Comparison of ENCODE assay signal across 9 mouse cellular contexts in the genomic region with DNA sequence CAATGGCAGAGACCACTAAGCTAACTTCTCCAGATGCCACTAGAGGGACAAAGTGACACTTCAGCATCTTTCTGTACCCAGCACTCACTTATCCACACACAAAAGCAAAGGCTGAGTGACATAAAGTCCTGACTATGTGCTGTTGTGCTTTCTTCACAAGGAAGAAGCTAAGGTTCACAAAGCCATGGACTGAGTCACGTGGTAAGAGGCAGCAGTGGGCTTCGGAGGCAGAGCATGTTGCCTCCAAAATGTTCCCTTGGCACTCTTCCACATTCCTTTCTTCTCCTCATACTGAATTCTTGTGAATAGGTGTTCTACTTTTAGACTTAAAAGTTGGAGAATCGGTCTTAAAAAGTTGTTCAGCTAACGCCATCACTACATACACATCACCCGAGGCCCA. TPM values are rescaled to one million over a fixed set of nuclear protein-coding genes. Genes with fewer than 3 reads are reported as not detected.
DNase-seq lines count a peak whose midpoint lies in the region; ATAC-seq and TF ChIP-seq lines count a peak whose summit lies in the region.
"Had no signal": no experiment of that assay in that cellular context is flagged by ENCODE, and none has a peak within 500 bp of the region (broad histone marks: within the 10 kb centered on the region; RNA-seq: fewer than 3 reads in every experiment).

No protein-coding gene starts in this region.

- no peaks in the 10 kb centered on the region for H3K36me3 ChIP-seq in heart, embryonic 15.5 days
- no peaks in the 10 kb centered on the region for H3K36me3 ChIP-seq in heart, adult 2 months (ENCODE audit: control insufficient read depth, insufficient read depth, low read length)
- no peaks in the 10 kb centered on the region for H3K36me3 ChIP-seq in hindbrain, embryonic 10.5 days
- no peaks in the 10 kb centered on the region for H3K36me3 ChIP-seq in midbrain, embryonic 11.5 days (ENCODE audit: control insufficient read depth, insufficient read depth, low read length)

- H3K4me2 ChIP-seq in heart, embryonic 15.5 days = peak overlapping the region; percentile 63
- peak overlapping the region; percentile 47 for H3K4me2 ChIP-seq in midbrain, embryonic 11.5 days

- no peak overlapping the region for H3K9ac ChIP-seq in heart, embryonic 15.5 days
- no peak overlapping the region for H3K9ac ChIP-seq in heart, adult 2 months (ENCODE audit: low read depth, low read length)
- H3K9ac ChIP-seq in midbrain, embryonic 11.5 days (ENCODE audit: low read length) = peak overlapping the region; percentile 58

- no peaks in the 10 kb centered on the region for H3K9me3 ChIP-seq in heart, embryonic 15.5 days (replicated peaks)
- no peaks in the 10 kb centered on the region for H3K9me3 ChIP-seq in hindbrain, embryonic 10.5 days
- no peaks in the 10 kb centered on the region for H3K9me3 ChIP-seq in midbrain, embryonic 11.5 days (ENCODE audit: control insufficient read depth, low read length)

- DNase-seq in heart, adult 2 months = no peak
- DNase-seq in hindbrain, embryonic 10.5 days (ENCODE audit: low spot score) = no peak
- DNase-seq in midbrain, embryonic 11.5 days (ENCODE audit: low spot score, missing footprints) = no peak
- DNase-seq in spleen, adult 18-20 months = no peak
- no peak for DNase-seq in right cerebral cortex, adult 18-20 months
- DNase-seq: thymus, adult 2 months had no signal

- peaks cover 35% of the 10 kb centered on the region for H3K4me1 ChIP-seq in heart, embryonic 15.5 days (replicated peaks)
- H3K4me1 ChIP-seq in heart, adult 2 months (ENCODE audit: control insufficient read depth, insufficient read depth, low read length) = peaks cover 4% of the 10 kb centered on the region; the same call in 1 of the 2 replicates
- H3K4me1 ChIP-seq in bone marrow macrophage, adult 2 months (ENCODE audit: control insufficient read depth, insufficient read depth, low read length) = peaks cover 54% of the 10 kb centered on the region
- H3K4me1 ChIP-seq in hindbrain, embryonic 10.5 days (replicated peaks) = peaks cover 67% of the 10 kb centered on the region
- H3K4me1 ChIP-seq in midbrain, embryonic 11.5 days (ENCODE audit: control insufficient read depth, insufficient read depth, low read length) = peaks cover 30% of the 10 kb centered on the region

- TF ChIP-seq EP300 in heart, adult 2 months (IDR thresholded peaks at IDR 0.05; ENCODE audit: insufficient read depth, low read depth, low read length) = no peak

- 41% methylated on average over 5 of the region's 5 CpGs for WGBS in heart, embryonic 15.5 days
- 51% methylated on average over 5 of the region's 5 CpGs for WGBS in heart, adult 2 months
- WGBS in hindbrain, embryonic 10.5 days = 91% methylated on average over 5 of the region's 5 CpGs
- 85% methylated on average over 5 of the region's 5 CpGs for WGBS in midbrain, embryonic 11.5 days

- H3K4me3 ChIP-seq in heart, embryonic 15.5 days = peak overlapping the region; percentile 36
- no peak overlapping the region for H3K4me3 ChIP-seq in heart, adult 2 months
- H3K4me3 ChIP-seq in bone marrow macrophage, adult 2 months (ENCODE audit: insufficient read depth, low read length) = peak overlapping the region; percentile 77
- peak overlapping the region; percentile 63 for H3K4me3 ChIP-seq in hindbrain, embryonic 10.5 days
- H3K4me3 ChIP-seq in midbrain, embryonic 11.5 days (ENCODE audit: low read depth, low read length) = peak overlapping the region; percentile 32

- H3K27ac ChIP-seq in heart, embryonic 15.5 days = peak overlapping the region; percentile 61
- H3K27ac ChIP-seq in heart, adult 2 months = no peak overlapping the region
- peak overlapping the region; percentile 93 for H3K27ac ChIP-seq in bone marrow macrophage, adult 2 months (ENCODE audit: insufficient read depth, low read depth, low read length)
- H3K27ac ChIP-seq in hindbrain, embryonic 10.5 days = peak overlapping the region; percentile 92
- no peak overlapping the region for H3K27ac ChIP-seq in midbrain, embryonic 11.5 days (ENCODE audit: low read depth, low read length)

- no peak for TF ChIP-seq CTCF in heart, adult 2 months (IDR thresholded peaks at IDR 0.05)
- TF ChIP-seq CTCF in bone marrow macrophage, adult 2 months (IDR thresholded peaks at IDR 0.05; ENCODE audit: low read depth, low read length) = no peak

- H3K79me2 ChIP-seq in heart, adult 2 months (replicated peaks; ENCODE audit: control insufficient read depth, insufficient read depth, low read length) = no peaks in the 10 kb centered on the region

- intact Hi-C loops in heart, adult 2 months (cut with DNase I) = no loop called here

- H3K27me3 ChIP-seq in heart, embryonic 15.5 days = no peaks in the 10 kb centered on the region
- no peaks in the 10 kb centered on the region for H3K27me3 ChIP-seq in heart, adult 2 months (ENCODE audit: control insufficient read depth, insufficient read depth, low read length)
- H3K27me3 ChIP-seq in hindbrain, embryonic 10.5 days (ENCODE audit: insufficient read depth, poor library complexity, severe bottlenecking) = no peaks in the 10 kb centered on the region
- no peaks in the 10 kb centered on the region for H3K27me3 ChIP-seq in midbrain, embryonic 11.5 days (ENCODE audit: control insufficient read depth, insufficient read depth, low read length)

- no peak for ATAC-seq in heart, embryonic 15.5 days (replicated peaks; ENCODE audit: insufficient number of reproducible peaks, insufficient read depth, low FRiP score, low read depth)
- ATAC-seq in midbrain, embryonic 11.5 days (ENCODE audit: low FRiP score) = no peak
- ATAC-seq in activated CD4-positive, CD25-positive, alpha-beta regulatory T cell, adult 4 months = no peak

- no peak for TF ChIP-seq POLR2A in heart, adult 2 months (IDR thresholded peaks at IDR 0.05; ENCODE audit: insufficient read depth, low read depth, low read length)
- TF ChIP-seq POLR2A in bone marrow macrophage, adult 2 months (IDR thresholded peaks at IDR 0.05; ENCODE audit: borderline replicate concordance, low read depth, low read length) = no peak

RNA-seq across cellular contexts. Expression of gene Gng2, which starts 3.0 kb away (rescaled TPM):
- polyA plus RNA-seq in heart, embryonic 15.5 days (2015; fragmentation: Nextera tagmentation; extraction: Ambion mirVana) = 53.4 and 54.8 TPM in 2 replicates
- total RNA-seq in heart, adult 2 months (2021) = 10 to 100 TPM; 13.0 to 14.9 TPM
- polyA plus RNA-seq in heart, adult 2 months (2012; rRNA removed) = 11.7 and 19.0 TPM in 2 replicates
- polyA plus RNA-seq in bone marrow macrophage, adult 2 months (2012; ENCODE audit: insufficient read depth, insufficient read length, missing spikeins) = 210 and 216 TPM in 2 replicates
- polyA plus RNA-seq in hindbrain, embryonic 10.5 days (2016; fragmentation: Nextera tagmentation; extraction: Ambion mirVana) = 105 and 141 TPM in 2 replicates
- 134 and 152 TPM in 2 replicates for polyA plus RNA-seq in midbrain, embryonic 11.5 days (2014; fragmentation: Nextera tagmentation; extraction: Ambion mirVana)
- polyA plus RNA-seq in activated CD4-positive, CD25-positive, alpha-beta regulatory T cell, adult 4 months (2017; shearing (Covaris generic)) = 10 to 100 TPM; 66.2 to 77.1 TPM

Comparison
In these comparisons a context has a peak if more than half of its experiments do, and no peak if none do; other contexts are left out.
1. H3K27ac ChIP-seq: peak in heart, embryonic 15.5 days (single experiment), bone marrow macrophage, adult 2 months (single experiment) and hindbrain, embryonic 10.5 days (single experiment); none in heart, adult 2 months (single experiment) and midbrain, embryonic 11.5 days (single experiment).